Mouse (Mus musculus) gastrocnemius, postnatal 4 days (tissue): Measurements from ENCODE around the gene Limch1. TPM values are rescaled to one million over a fixed set of nuclear protein-coding genes. Genes with fewer than 3 reads are reported as not detected.

Source experiments
- DNase-seq, 2 experiments: peaks; one replicate each; pipeline ENCODE4 v3.0.0; 2021 to 2022; ENCODE audit warnings: low spot score in 2 of 2, mixed read lengths in 2 of 2
- total RNA-seq, 2 experiments: library from RNA; stranded (reverse); gene quantifications; 2 replicates each; pipeline ENCODE4 v1.2.3; 2021

The Limch1 gene
- total RNA-seq, 2 experiments from 2014 or later = 232 to 234 TPM

- no peak for DNase-seq
These were observed 37.2 kb downstream of the Limch1 start for GRCm38 (mm10) chr5:66782851-66783250.

GRCm38 (mm10) chr5:66784624-66785361 lies 39.2 kb downstream of the Limch1 start:
- no peak for DNase-seq

GRCm38 (mm10) chr5:66785995-66786620 lies 40.5 kb downstream of the Limch1 start:
- DNase-seq = no peak

- no peak for DNase-seq
These were observed 41.0 kb downstream of the Limch1 start for GRCm38 (mm10) chr5:66786621-66787061.

GRCm38 (mm10) chr5:66789041-66789440 lies 43.4 kb downstream of the Limch1 start:
- no peak for DNase-seq

GRCm38 (mm10) chr5:66791161-66791560 lies 45.5 kb downstream of the Limch1 start:
- DNase-seq = no peak

- DNase-seq = no peak
These were observed 47.6 kb downstream of the Limch1 start for GRCm38 (mm10) chr5:66793251-66793650.

GRCm38 (mm10) chr5:66797326-66797725 lies 51.7 kb downstream of the Limch1 start:
- no peak for DNase-seq

- no peak for DNase-seq
These were observed 52.5 kb downstream of the Limch1 start for GRCm38 (mm10) chr5:66798135-66798534.

GRCm38 (mm10) chr5:66798591-66799003 lies 53.0 kb downstream of the Limch1 start:
- no peak for DNase-seq

- DNase-seq = no peak
These were observed 54.6 kb downstream of the Limch1 start for GRCm38 (mm10) chr5:66800243-66800642.

GRCm38 (mm10) chr5:66800977-66801376 lies 55.4 kb downstream of the Limch1 start:
- DNase-seq = no peak

- no peak for DNase-seq
These were observed 56.6 kb downstream of the Limch1 start for GRCm38 (mm10) chr5:66802196-66802595.

GRCm38 (mm10) chr5:66806335-66806734 lies 60.7 kb downstream of the Limch1 start:
- no peak for DNase-seq

- DNase-seq = no peak
These were observed 62.1 kb downstream of the Limch1 start for GRCm38 (mm10) chr5:66807737-66808136.

- DNase-seq = no peak
These were observed 63.5 kb downstream of the Limch1 start for GRCm38 (mm10) chr5:66809016-66809570.

- DNase-seq = peak in 1 of 2 experiments; percentile 16
These were observed 64.8 kb downstream of the Limch1 start for GRCm38 (mm10) chr5:66810396-66810795.

GRCm38 (mm10) chr5:66814674-66815073 lies 69.0 kb downstream of the Limch1 start:
- DNase-seq = no peak

GRCm38 (mm10) chr5:66815877-66816276 lies 70.2 kb downstream of the Limch1 start:
- no peak for DNase-seq

- no peak for DNase-seq
These were observed 71.1 kb downstream of the Limch1 start for GRCm38 (mm10) chr5:66816751-66817150.

GRCm38 (mm10) chr5:66817184-66817956 lies 71.7 kb downstream of the Limch1 start:
- no peak for DNase-seq
